Mouse (Mus musculus): ENCODE measurements around the gene Dtl.

The Dtl gene

GRCm38 (mm10) chr1:191575458-191576247 is at the start of gene Dtl, which contains the start of gene Ints7:
Dtl (minus strand) TSS chr1:191575544.
Ints7 (plus strand) TSS chr1:191575636.
- peak; percentile 99 for DNase-seq (ENCODE audit: low read depth)

- DNase-seq (ENCODE audit: low read depth), result no peak
These were observed 49.7 kb upstream of the Dtl start for GRCm38 (mm10) chr1:191625026-191625425.

GRCm38 (mm10) chr1:191624492-191624891 is 49.1 kb upstream of the Dtl start:
- DNase-seq (ENCODE audit: low read depth), result no peak

GRCm38 (mm10) chr1:191622801-191623200 is 47.5 kb upstream of the Dtl start:
- DNase-seq (ENCODE audit: low read depth), result no peak

GRCm38 (mm10) chr1:191621096-191621495 is 45.8 kb upstream of the Dtl start:
- DNase-seq (ENCODE audit: low read depth), result no peak

GRCm38 (mm10) chr1:191618067-191618766 is 42.9 kb upstream of the Dtl start:
- no peak for DNase-seq (ENCODE audit: low read depth)

GRCm38 (mm10) chr1:191617589-191617988 is 42.2 kb upstream of the Dtl start:
- no peak for DNase-seq (ENCODE audit: low read depth)

- DNase-seq (ENCODE audit: low read depth), result no peak
These were observed 40.9 kb upstream of the Dtl start for GRCm38 (mm10) chr1:191616245-191616644.

GRCm38 (mm10) chr1:191612877-191613276 is 37.5 kb upstream of the Dtl start:
- no peak for DNase-seq (ENCODE audit: low read depth)

- DNase-seq (ENCODE audit: low read depth), result no peak
These were observed 36.3 kb upstream of the Dtl start for GRCm38 (mm10) chr1:191611686-191612085.

- DNase-seq (ENCODE audit: low read depth), result no peak
These were observed 35.0 kb upstream of the Dtl start for GRCm38 (mm10) chr1:191610357-191610756.

GRCm38 (mm10) chr1:191609578-191609977 is 34.2 kb upstream of the Dtl start:
- no peak for DNase-seq (ENCODE audit: low read depth)

GRCm38 (mm10) chr1:191609051-191609450 is 33.7 kb upstream of the Dtl start:
- DNase-seq (ENCODE audit: low read depth), result no peak

GRCm38 (mm10) chr1:191604690-191605089 is 29.3 kb upstream of the Dtl start:
- no peak for DNase-seq (ENCODE audit: low read depth)

GRCm38 (mm10) chr1:191599210-191599609 is 23.9 kb upstream of the Dtl start:
- peak; percentile 78 for DNase-seq (ENCODE audit: low read depth)

- no peak for DNase-seq (ENCODE audit: low read depth)
These were observed 20.7 kb upstream of the Dtl start for GRCm38 (mm10) chr1:191596076-191596475.

- peak; percentile 53 for DNase-seq (ENCODE audit: low read depth)
These were observed 16.8 kb upstream of the Dtl start for GRCm38 (mm10) chr1:191592016-191592720.

- no peak for DNase-seq (ENCODE audit: low read depth)
These were observed 13.4 kb upstream of the Dtl start for GRCm38 (mm10) chr1:191588749-191589148.

- peak; percentile 64 for DNase-seq (ENCODE audit: low read depth)
These were observed 11.7 kb upstream of the Dtl start for GRCm38 (mm10) chr1:191587062-191587461.

- DNase-seq (ENCODE audit: low read depth), result no peak
These were observed 10.4 kb upstream of the Dtl start for GRCm38 (mm10) chr1:191585704-191586103.

GRCm38 (mm10) chr1:191584483-191584882 is 9.1 kb upstream of the Dtl start:
- peak; percentile 37 for DNase-seq (ENCODE audit: low read depth)

GRCm38 (mm10) chr1:191583836-191584235 is 8.5 kb upstream of the Dtl start:
- no peak for DNase-seq (ENCODE audit: low read depth)

GRCm38 (mm10) chr1:191581641-191582040 is 6.3 kb upstream of the Dtl start:
- DNase-seq (ENCODE audit: low read depth), result no peak

Measured in 416B (cell line).